Mouse (Mus musculus): ENCODE measurements around the gene Olfr544.

GRCm38 (mm10) chr7:102434344-102434743 is 53.8 kb downstream of the Olfr544 start:
- no peak for TF ChIP-seq CTCF (IDR thresholded peaks at IDR 0.05; ENCODE audit: control insufficient read depth, insufficient read depth, low read length)
- no peak for TF ChIP-seq POLR2A (IDR thresholded peaks at IDR 0.05; ENCODE audit: borderline replicate concordance, control insufficient read depth, low read depth, low read length)

All from bone marrow, adult 2 months (tissue).